Mouse (Mus musculus) C2C12 (cell line): ENCODE results near the gene Gm12185.
"Not testable (repeated sequence)": the region's sequence is repeated elsewhere in the genome, so short reads cannot be mapped to it uniquely, and the experiment has no call there.

Source experiments
- CEBPB ChIP-seq: IDR thresholded peaks from one replicate; pipeline ENCODE4 v1.6.1; 2011; ENCODE audit warnings: low read depth, mild to moderate bottlenecking, control low read depth, moderate library complexity
- CTCF ChIP-seq: IDR thresholded peaks from one replicate; pipeline ENCODE4 v1.5.1; 2011; ENCODE audit not compliant: control insufficient read depth, insufficient read depth, insufficient read length
- MYOD1 ChIP-seq: IDR thresholded peaks from one replicate; pipeline ENCODE4 v1.6.1; 2011; ENCODE audit warnings: low read depth; ENCODE audit not compliant: control insufficient read depth, insufficient read length
- USF1 ChIP-seq: IDR thresholded peaks from one replicate; pipeline ENCODE4 v1.6.1; 2011; ENCODE audit warnings: low read depth, mild to moderate bottlenecking, control low read depth, moderate library complexity

DNA sequence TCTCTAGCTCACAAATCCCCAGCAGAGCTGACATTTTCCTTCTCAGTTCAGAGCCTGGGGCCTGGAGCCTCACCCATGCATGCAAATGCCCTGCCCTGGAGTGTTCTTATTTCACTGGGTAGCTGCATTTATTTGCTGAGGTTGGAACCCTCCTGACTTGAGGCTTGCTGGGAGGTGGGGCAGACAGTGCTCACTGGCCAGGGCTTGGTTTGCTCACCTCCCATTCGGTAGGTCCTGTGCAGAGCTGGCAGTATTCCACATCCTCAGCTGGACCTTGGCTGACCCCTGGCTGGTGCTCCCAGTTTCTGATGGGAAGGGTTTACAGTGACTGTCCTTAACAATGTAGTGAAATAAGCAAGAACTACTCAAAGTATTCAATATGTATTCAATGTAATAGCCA, 14.8 kb upstream of the Gm12185 start:
- not testable (repeated sequence) for TF ChIP-seq CEBPB, MYOD1, CTCF, USF1
